Mouse (Mus musculus) myocyte (in vitro differentiated cells): ENCODE measurements at regions not wholly inside any gene's neighbourhood (a gene's known extent, or its start where the extent isn't known, plus 50 kb on each side); places are given as distances from the start of the nearest gene placed in this dataset.

Experiments
- H3K27me3 ChIP-seq: one replicate; pipeline ENCODE4 v1.6.1; 2011; ENCODE audit not compliant: control insufficient read depth, insufficient read depth, insufficient read length
- H3K36me3 ChIP-seq: one replicate; pipeline ENCODE4 v1.6.1; 2011; ENCODE audit not compliant: control insufficient read depth, insufficient read depth
- H3K4me2 ChIP-seq: one replicate; pipeline ENCODE4 v1.6.1; 2011; ENCODE audit warnings: low read depth, control low read depth
- H3K4me3 ChIP-seq: one replicate; pipeline ENCODE4 v1.5.1; 2011; ENCODE audit warnings: mild to moderate bottlenecking, control low read depth, moderate library complexity
- H3K79me2 ChIP-seq: one replicate; pipeline ENCODE4 v1.6.1; 2011; ENCODE audit not compliant: control insufficient read depth, insufficient read depth
- H3ac ChIP-seq: one replicate; pipeline ENCODE4 v1.6.1; 2011; ENCODE audit not compliant: control insufficient read depth, insufficient read length
- CEBPB ChIP-seq: IDR thresholded peaks from 2 replicates; pipeline ENCODE4 v1.6.1; 2011; ENCODE audit warnings: mild to moderate bottlenecking, moderate library complexity; ENCODE audit not compliant: poor library complexity, insufficient read depth, severe bottlenecking
- E2F4 ChIP-seq: IDR thresholded peaks from one replicate; pipeline ENCODE4 v1.6.1; 2011; ENCODE audit warnings: mild to moderate bottlenecking, control low read depth, moderate library complexity; ENCODE audit not compliant: insufficient read depth
- MAX ChIP-seq: IDR thresholded peaks from one replicate; pipeline ENCODE4 v1.6.1; 2011; ENCODE audit warnings: low read depth, mild to moderate bottlenecking, control low read depth
- MYOD1 ChIP-seq, 3 experiments: IDR thresholded peaks; one replicate each; pipeline ENCODE4 v1.6.1; 2011; ENCODE audit warnings: control low read depth in 2 of 3, low read depth in 2 of 3, mild to moderate bottlenecking in 2 of 3, moderate library complexity in 1 of 3; ENCODE audit not compliant: insufficient read length in 2 of 3, control insufficient read depth in 1 of 3
- MYOG ChIP-seq, 3 experiments: IDR thresholded peaks; one replicate each; pipeline ENCODE4 v1.6.1; 2011; ENCODE audit warnings: control low read depth in 2 of 3, low read depth in 2 of 3, mild to moderate bottlenecking in 2 of 3; ENCODE audit not compliant: insufficient read length in 2 of 3, control insufficient read depth in 1 of 3, insufficient read depth in 1 of 3
- POLR2A ChIP-seq: IDR thresholded peaks from one replicate; pipeline ENCODE4 v1.6.1; 2011; ENCODE audit warnings: low read depth, mild to moderate bottlenecking, control low read depth, moderate library complexity; ENCODE audit not compliant: insufficient read length
- POLR2AphosphoS2 ChIP-seq: IDR thresholded peaks from one replicate; pipeline ENCODE4 v1.6.1; 2011; ENCODE audit warnings: low read depth, control low read depth; ENCODE audit not compliant: insufficient read length
- REST ChIP-seq: IDR thresholded peaks from one replicate; pipeline ENCODE4 v1.6.1; 2011; ENCODE audit warnings: mild to moderate bottlenecking, control low read depth, moderate library complexity; ENCODE audit not compliant: insufficient read depth, insufficient read length
- SRF ChIP-seq: IDR thresholded peaks from one replicate; pipeline ENCODE4 v1.6.1; 2011; ENCODE audit warnings: low read depth; ENCODE audit not compliant: control insufficient read depth, insufficient read length
- TCF12 ChIP-seq: IDR thresholded peaks from one replicate; pipeline ENCODE4 v1.6.1; 2011; ENCODE audit warnings: mild to moderate bottlenecking, control low read depth; ENCODE audit not compliant: poor library complexity, insufficient read depth, severe bottlenecking
- TCF3 ChIP-seq: IDR thresholded peaks from one replicate; pipeline ENCODE4 v1.6.1; 2011; ENCODE audit warnings: low read depth, control low read depth; ENCODE audit not compliant: insufficient read length
- USF1 ChIP-seq: IDR thresholded peaks from one replicate; pipeline ENCODE4 v1.6.1; 2011; ENCODE audit warnings: low read depth, mild to moderate bottlenecking, control low read depth, moderate library complexity

DNA sequence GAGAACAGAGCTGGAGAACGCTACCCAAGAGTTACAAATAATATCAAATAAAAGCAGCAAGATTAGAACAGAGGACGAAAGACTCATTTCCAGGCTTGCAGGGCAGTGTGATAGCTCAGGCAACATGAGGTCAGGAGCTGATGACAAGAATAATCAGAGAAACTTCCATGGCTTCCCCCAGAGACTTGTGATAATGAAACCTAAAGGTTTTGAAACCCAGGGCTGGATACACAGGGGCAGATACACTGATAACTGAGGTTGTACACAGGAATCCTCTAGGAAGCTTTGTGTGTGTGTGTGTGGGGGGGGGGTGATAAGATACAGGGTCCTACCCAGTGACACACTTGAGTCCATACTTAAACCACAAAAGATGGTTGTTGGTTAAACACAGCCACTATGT, 423.4 kb upstream of the Smim15 start:
- Histone ChIP-seq H3K36me3 (no peaks in the 10 kb centered on the region), H3K79me2 (no peaks in the 10 kb centered on the region), H3ac (no peak overlapping the region), H3K4me3 (no peak overlapping the region), H3K27me3 (no peaks in the 10 kb centered on the region), H3K4me2 (no peak overlapping the region)
- no peak for TF ChIP-seq E2F4
- TF ChIP-seq MYOD1 (IDR thresholded peaks at IDR 0.05; ENCODE audit: control insufficient read depth in 1 of 3, insufficient read length in 2 of 3, low read depth in 2 of 3) = no peak
- no peak for TF ChIP-seq USF1
- TF ChIP-seq REST = no peak
- TF ChIP-seq MYOG (IDR thresholded peaks at IDR 0.05; ENCODE audit: control insufficient read depth in 1 of 3, insufficient read depth in 1 of 3, insufficient read length in 2 of 3, low read depth in 2 of 3) = no peak
- no peak for TF ChIP-seq POLR2A
- TF ChIP-seq CEBPB = no peak
- no peak for TF ChIP-seq MAX
- no peak for TF ChIP-seq TCF12
- TF ChIP-seq TCF3 = no peak
- TF ChIP-seq SRF = no peak
- no peak for TF ChIP-seq POLR2AphosphoS2

DNA sequence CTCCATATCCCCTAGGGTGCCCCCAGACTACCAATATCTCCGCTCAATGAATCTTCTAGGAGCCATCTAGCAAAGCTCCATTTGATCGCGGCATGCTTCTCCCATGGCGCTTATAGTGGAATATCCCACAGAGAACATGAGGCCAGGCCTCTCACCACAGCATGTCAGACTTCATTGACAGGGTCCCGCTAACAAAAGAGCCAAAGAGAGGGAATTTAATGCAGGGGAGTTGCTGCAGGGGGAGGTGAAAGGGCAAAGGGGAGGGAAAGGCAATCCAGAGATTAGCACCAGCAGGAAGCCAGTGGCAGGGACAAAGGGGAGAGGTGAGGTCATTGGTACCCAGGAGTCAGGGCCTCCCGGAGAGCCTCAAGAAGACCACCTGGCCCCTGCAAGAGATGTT, 424.0 kb upstream of the Smim15 start:
- no peak overlapping the region for H3ac ChIP-seq
- no peaks in the 10 kb centered on the region for H3K79me2 ChIP-seq
- TF ChIP-seq MYOG (IDR thresholded peaks at IDR 0.05; ENCODE audit: control insufficient read depth in 1 of 3, insufficient read depth in 1 of 3, insufficient read length in 2 of 3, low read depth in 2 of 3) = no peak
- no peak for TF ChIP-seq E2F4
- TF ChIP-seq MYOD1 (IDR thresholded peaks at IDR 0.05; ENCODE audit: control insufficient read depth in 1 of 3, insufficient read length in 2 of 3, low read depth in 2 of 3) = no peak
- H3K4me3 ChIP-seq = no peak overlapping the region
- H3K27me3 ChIP-seq = no peaks in the 10 kb centered on the region
- H3K4me2 ChIP-seq = no peak overlapping the region
- H3K36me3 ChIP-seq = no peaks in the 10 kb centered on the region

DNA sequence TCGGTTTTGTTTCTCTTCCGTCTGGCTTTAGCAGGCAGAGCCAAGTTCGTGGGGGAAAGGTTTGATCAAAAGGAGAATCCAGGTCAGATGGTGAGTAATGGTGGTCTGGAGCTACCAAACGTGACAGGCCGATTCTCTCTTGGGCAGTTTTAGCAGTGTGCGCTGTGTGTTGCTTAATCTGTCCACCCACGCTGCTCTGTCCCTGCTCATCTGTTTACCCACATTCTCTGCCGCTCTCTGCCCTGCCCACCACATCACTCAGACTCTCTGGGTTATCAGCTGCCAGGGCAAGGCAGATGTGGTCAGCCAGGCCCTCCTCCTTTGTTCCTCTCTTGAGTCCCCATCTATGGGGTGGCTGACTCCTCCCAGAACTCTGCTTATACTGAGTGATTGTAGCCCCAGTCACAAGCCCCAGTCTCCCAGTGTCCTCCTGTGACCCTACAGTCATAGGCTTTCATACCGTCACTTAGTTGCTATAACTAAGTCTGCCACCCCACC, 424.8 kb upstream of the Smim15 start:
- no peak overlapping the region for H3ac ChIP-seq
- H3K4me2 ChIP-seq = peak overlapping the region; percentile 53
- no peaks in the 10 kb centered on the region for H3K79me2 ChIP-seq
- H3K27me3 ChIP-seq = no peaks in the 10 kb centered on the region
- TF ChIP-seq MYOD1 (IDR thresholded peaks at IDR 0.05; ENCODE audit: control insufficient read depth in 1 of 3, insufficient read length in 2 of 3, low read depth in 2 of 3) (peak in 2 of 3 experiments; percentile 46 to 71), POLR2A (no peak), MYOG (IDR thresholded peaks at IDR 0.05; ENCODE audit: control insufficient read depth in 1 of 3, insufficient read depth in 1 of 3, insufficient read length in 2 of 3, low read depth in 2 of 3) (peak in 2 of 3 experiments; percentile 33 to 60)
- H3K36me3 ChIP-seq = no peaks in the 10 kb centered on the region
- H3K4me3 ChIP-seq = no peak overlapping the region

DNA sequence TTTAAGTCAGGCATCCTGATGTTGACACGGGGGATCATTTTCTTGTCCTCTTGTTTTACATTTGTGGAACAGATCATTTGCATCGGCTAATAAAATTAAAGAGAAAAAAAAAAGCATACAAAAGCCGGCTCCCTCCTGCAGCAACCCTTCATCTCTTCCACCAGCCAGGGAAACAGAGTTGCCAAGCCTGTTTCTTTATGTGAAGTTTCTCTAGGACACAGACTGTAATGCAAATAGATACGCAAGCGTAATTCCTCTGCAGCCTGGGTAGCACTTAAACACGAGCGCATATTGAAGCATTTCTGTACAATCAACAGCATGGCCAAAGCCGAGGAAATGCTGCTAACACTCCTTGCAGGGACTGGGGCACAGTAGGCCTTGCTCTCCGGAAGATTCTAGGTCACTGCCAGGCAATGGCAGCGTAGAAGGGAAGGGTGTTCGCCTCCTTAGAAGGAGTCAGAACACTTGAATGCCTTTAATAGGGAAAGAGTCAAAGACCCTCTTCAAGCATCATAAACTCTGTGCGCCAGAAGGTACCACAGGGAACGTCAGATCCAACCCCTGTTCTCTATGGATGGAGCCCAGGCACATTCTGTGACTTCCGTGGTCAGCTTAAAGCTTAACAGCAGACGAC, 425.3 kb upstream of the Smim15 start:
- Histone ChIP-seq H3K4me3 (no peak overlapping the region), H3K36me3 (no peaks in the 10 kb centered on the region), H3K27me3 (no peaks in the 10 kb centered on the region), H3K4me2 (peak overlapping the region; percentile 53), H3K79me2 (no peaks in the 10 kb centered on the region), H3ac (no peak overlapping the region)
- TF ChIP-seq SRF = no peak
- no peak for TF ChIP-seq MAX
- TF ChIP-seq TCF12 = no peak
- no peak for TF ChIP-seq TCF3
- no peak for TF ChIP-seq REST
- no peak for TF ChIP-seq E2F4
- TF ChIP-seq USF1 = no peak
- no peak for TF ChIP-seq MYOG (IDR thresholded peaks at IDR 0.05; ENCODE audit: control insufficient read depth in 1 of 3, insufficient read depth in 1 of 3, insufficient read length in 2 of 3, low read depth in 2 of 3)
- TF ChIP-seq POLR2AphosphoS2 = no peak

DNA sequence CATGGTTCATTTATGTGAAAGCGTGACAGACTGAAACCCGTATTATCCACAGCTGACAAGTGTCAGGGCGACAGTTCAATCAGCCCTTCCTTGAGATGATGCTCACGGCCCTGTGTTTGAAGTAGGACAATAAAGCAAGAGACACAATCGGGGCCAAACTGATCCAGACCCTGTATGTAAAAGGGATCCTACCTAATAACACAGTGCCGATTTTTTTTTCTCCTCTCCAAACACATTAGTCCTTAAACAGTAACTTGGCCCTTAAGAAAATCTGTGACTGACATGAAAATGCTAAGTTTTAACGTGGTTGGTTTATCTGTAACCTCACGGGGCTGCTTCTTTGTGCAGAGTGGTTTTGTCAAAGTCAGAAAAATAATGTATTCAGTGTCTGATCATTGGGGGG, 425.9 kb upstream of the Smim15 start:
- TF ChIP-seq SRF = no peak
- no peak for TF ChIP-seq CEBPB

More for the DNA sequence above, 425.9 kb upstream of the Smim15 start:
- no peaks in the 10 kb centered on the region for H3K36me3 ChIP-seq
- H3ac ChIP-seq = no peak overlapping the region
- H3K4me2 ChIP-seq = no peak overlapping the region
- no peaks in the 10 kb centered on the region for H3K79me2 ChIP-seq
- H3K27me3 ChIP-seq = no peaks in the 10 kb centered on the region
- no peak overlapping the region for H3K4me3 ChIP-seq
